Mouse (Mus musculus) thymus, adult 2 months (tissue): Measurements from ENCODE around the gene Ip6k3.

Experiments used
- CTCF ChIP-seq: fragments of 200-500 bp; IDR thresholded peaks from 2 replicates; pipeline ENCODE4 v1.5.1; 2012; ENCODE audit warnings: mild to moderate bottlenecking, control low read depth, low read length, moderate library complexity, borderline replicate concordance; ENCODE audit not compliant: control insufficient read depth, poor library complexity, insufficient read depth; ENCODE audit errors: extremely low read depth
- POLR2A ChIP-seq: fragments of 200-500 bp; IDR thresholded peaks from 2 replicates; pipeline ENCODE4 v1.6.1; 2012; ENCODE audit warnings: mild to moderate bottlenecking, low read length, control low read depth, moderate library complexity; ENCODE audit not compliant: control insufficient read depth, poor library complexity, insufficient read depth; ENCODE audit errors: extremely low read depth

DNA sequence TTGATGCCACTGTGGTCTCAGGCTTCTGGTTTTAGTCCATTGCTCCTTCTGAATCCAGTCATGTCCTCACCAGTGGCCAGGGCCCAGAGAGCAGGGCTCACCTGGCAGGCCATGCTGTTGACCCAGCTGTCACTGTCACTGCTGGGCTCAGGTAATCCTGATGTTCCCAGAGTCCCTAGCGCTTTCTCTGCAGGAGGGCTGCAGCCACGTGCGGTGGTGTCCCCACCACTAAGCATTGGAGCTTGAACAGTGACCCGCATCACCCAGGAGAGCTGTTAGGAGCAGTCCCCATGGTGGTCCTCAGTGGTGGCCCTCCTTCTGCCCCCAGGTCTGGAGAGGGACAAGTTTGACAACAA lies 48.1 kb downstream of the Ip6k3 start:
- TF ChIP-seq POLR2A (no peak), CTCF (no peak)
